Mouse (Mus musculus): ENCODE measurements at regions not wholly inside any gene's neighbourhood (a gene's known extent, or its start where the extent isn't known, plus 50 kb on each side); places are given as distances from the start of the nearest gene placed in this dataset.

DNA sequence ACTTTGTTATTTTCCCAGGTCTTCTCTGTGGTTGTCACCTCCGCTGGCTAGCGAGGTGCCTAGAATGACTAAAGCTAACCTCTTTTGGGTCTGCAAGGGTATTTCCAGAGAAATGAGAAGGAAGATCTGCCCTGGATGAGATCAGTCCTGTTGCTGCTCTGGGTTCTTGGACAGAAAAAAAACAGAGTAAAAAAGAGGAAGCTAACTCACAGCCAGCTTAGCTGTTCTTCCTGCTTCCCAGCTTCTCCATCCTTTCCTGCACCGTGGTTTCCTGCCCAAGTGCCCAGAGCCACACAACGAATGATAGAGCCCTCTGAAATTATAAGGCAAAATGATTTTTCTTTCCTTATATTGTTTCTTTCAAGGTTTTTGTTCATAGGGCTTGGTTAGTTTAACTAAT lies 326.2 kb upstream of the Pik3r1 start:
- TF ChIP-seq CTCF (IDR thresholded peaks at IDR 0.05; ENCODE audit: low read depth, low read length) (no peak), POLR2A (IDR thresholded peaks at IDR 0.05; ENCODE audit: extremely low read depth, insufficient read depth, low read length) (no peak)

All from liver, adult 2 months (tissue).